Mouse (Mus musculus) urinary bladder, adult 18-20 months (tissue): ENCODE data around the gene Slc12a8.

Experiments used
- DNase-seq, 2 experiments: peaks; one replicate each; pipeline ENCODE4 v3.0.0; 2022; ENCODE audit warnings: low spot score in 2 of 2, mixed read lengths in 2 of 2

Gene Slc12a8

GRCm38 (mm10) chr16:33537499-33538225 is 20.5 kb downstream of the Slc12a8 start:
- no peak for DNase-seq

GRCm38 (mm10) chr16:33544346-33544745 is 27.2 kb downstream of the Slc12a8 start:
- DNase-seq, result no peak

- DNase-seq, result no peak
Measured at GRCm38 (mm10) chr16:33545530-33545929, 28.4 kb downstream of the Slc12a8 start.

GRCm38 (mm10) chr16:33553689-33554342 is 36.7 kb downstream of the Slc12a8 start:
- DNase-seq, result no peak

- DNase-seq, result no peak
Measured at GRCm38 (mm10) chr16:33558121-33558520, 41.0 kb downstream of the Slc12a8 start.

DNA sequence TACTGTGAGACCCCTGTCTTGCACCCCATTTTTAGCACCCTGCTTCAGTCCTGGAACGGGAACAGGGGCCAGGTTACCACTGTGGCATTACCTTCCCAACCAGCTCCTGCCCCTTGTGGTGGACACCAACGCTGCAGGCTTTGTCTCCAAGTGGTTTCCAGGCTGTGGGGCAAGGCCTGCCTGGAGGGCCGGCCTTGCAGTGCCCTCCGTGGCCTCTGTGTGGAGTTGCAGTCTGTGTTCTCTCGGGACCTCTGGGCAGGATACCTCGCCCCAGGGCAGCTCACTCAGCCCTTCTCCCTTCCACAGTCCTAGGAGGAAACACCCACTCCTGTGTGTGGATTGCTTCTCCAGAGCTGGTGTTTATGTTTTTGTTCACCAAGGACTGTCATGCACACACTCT is 43.2 kb downstream of the Slc12a8 start:
- peak; percentile 68 to 80 for DNase-seq

DNA sequence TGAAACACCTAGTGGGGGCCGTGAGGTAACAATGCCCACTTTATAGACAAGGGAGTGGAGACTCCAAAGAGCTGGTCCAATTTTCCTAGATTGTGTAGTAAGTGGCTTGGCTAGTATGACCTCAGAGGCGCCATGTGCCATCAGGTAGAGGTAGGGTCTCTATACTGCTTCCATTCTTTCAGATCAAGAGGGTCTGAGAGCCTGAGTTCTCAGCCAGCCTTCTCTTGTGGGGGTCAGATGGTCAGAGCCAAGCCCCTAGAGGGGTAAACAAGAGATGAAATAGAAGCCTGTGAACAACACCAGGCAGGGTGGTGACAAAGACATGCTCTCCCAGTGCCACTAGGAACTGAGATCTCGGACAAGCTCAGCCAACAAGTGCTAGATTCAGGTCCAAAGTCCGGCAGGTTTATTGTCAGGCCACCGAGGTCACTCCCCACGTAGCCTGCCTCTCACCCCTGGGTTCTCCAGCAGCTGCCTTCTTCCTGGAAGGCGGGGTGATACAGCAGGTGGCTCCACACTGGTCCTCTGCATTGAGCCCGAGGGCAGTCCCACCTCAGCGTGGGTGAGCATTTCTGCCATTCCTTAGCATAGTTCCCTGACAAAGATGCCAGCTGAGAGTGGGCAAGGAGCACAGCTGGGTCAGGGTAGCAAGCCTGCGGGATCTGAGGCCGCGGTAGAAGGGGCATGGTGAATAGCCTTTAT is 44.3 kb downstream of the Slc12a8 start:
- no peak for DNase-seq

DNA sequence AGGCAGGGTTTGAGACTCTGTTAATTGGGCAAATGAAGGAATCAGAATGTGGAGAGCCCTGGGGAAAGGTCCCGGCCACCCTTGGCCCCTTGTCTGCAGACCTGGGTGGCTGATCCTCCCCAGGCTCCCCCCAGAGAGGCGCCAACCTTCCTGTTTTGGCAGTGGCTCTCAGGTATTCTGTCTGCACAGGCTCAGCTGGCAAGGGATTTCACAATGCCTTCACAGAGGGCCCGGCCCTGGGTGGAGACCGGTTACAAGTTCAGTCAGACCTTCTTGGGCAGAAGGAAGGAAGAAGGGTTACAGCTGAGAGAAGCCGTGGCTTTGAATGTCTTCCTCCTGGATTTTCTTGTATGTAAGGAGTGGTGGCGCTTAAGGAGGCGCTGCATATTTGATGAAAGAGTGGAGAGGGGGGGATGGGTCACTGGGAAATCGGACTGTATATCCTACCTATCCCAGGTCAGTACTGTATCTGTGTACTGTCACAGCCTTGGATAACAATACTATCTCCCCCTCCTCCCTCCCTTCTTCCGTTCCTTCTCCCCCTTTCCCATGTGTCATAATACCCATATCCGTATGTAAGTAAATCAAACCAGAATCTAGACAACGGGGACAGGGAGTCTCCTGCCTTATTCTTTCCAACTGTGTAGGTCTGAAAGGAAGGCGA is 45.9 kb downstream of the Slc12a8 start:
- DNase-seq, result peak; percentile 53 to 71

DNA sequence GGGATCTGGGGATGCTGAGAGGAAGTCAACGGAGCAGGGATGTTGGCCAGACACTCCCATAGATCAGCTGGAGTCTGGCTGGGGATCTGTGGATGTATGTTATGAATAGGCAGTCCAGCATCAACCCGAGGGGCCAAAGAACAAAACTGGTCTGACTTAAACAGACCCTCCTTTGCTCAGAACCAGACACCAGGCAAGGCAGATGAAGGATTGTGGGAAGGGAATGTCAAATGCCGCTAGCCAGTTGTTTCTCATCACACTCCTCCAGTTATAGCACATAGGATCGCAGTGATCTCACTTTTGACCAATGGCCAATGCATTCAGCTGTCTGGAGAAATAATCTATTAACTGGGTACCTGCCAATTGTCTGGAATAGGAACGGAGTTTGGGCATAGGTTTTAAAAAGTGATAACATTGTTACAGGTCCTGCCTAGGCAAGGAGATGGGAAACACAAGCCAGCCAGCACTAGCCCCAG is 46.4 kb downstream of the Slc12a8 start:
- no peak for DNase-seq

DNA sequence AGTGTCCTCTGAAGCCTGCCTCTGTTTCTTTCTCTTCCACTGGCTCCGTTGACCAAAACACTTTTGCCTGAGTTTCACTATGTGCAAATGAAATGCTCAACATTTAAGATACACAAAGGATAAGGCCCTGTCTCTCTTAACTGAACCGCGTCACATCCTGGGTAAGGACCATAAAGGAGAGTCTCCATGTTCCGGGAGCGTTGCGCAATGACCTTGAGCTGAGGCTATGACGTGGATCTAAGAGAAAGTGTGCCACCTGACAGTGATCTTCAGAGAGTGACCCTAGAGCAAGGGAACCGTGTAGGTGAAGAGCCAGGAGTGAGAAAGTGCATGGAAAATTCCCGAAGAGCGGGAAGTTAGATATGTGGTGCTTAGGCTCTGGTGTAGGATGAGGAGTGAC is 49.3 kb downstream of the Slc12a8 start:
- DNase-seq, result no peak

GRCm38 (mm10) chr16:33567736-33568135 is 50.6 kb downstream of the Slc12a8 start:
- DNase-seq, result no peak

- DNase-seq, result no peak
Measured at GRCm38 (mm10) chr16:33568269-33569016, 51.3 kb downstream of the Slc12a8 start.

- DNase-seq, result no peak
Measured at GRCm38 (mm10) chr16:33572646-33573045, 55.5 kb downstream of the Slc12a8 start.

GRCm38 (mm10) chr16:33573703-33574102 is 56.6 kb downstream of the Slc12a8 start:
- no peak for DNase-seq

GRCm38 (mm10) chr16:33575728-33576127 is 58.6 kb downstream of the Slc12a8 start:
- no peak for DNase-seq

GRCm38 (mm10) chr16:33576271-33577189 is 59.4 kb downstream of the Slc12a8 start:
- peak in 1 of 2 experiments; percentile 48 for DNase-seq

DNA sequence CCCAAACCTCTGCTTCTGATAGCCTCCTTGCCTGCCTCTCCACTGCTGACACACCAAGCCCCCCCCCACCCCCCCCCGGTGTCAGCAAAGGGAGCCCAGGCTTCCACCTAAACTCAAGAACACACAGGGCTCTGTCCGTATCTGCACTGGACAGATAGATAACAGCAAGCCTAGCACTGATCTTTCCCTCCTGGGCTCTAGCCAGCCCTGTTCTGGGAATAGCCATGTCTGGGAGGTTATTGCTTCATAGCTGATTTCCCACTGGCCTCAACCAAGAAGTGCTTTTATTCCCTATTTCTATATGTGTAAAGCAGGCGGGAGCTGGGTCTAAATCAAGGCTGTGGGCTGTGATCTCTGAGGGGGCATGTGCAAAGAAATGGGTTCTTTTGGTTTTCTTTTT is 61.3 kb downstream of the Slc12a8 start:
- DNase-seq, result no peak

DNA sequence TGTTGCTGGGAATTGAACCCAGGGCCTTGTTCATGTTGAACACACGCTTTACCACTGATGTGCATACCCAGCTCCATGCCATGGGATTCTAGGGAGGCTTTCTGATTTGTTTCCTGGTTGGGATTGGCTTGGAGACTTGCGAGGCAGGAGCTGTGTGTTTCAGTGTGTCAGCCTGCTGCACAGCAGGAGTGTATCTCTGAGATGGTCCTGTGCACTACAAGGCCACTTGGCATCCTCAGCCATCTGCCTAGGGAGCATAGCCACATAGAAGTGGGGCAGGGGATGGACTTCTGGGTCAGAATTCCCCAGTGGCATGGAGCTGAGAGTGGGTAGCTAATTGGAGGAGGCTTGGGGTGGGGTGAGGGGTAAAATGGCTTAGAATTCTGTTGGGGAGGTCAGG is 63.2 kb downstream of the Slc12a8 start:
- DNase-seq, result no peak

DNA sequence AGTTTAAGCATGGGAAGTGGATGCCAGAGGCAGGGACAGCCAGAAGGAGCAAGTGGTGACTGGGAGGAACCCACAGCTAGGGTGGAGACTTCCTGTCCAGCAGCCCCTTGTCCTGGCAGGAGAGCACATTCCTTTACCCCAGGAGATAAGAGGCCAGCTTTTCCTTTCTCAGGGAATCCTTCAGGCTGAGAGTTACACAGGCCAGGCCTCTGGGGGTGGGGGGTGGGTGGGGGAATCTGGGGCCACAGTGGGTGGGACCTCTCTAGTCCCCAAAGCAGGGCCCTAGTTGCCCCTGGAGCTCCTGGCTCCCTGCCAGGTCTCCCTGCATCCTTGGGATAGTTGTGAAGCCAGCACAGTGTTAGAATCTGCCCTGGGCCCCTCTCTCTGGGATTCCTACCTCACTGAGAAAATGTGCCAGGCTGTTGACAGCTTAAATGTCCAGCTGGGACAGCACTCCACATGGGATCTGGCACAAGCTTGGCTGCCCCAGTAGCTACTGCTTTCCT is 63.7 kb downstream of the Slc12a8 start:
- DNase-seq, result no peak

DNA sequence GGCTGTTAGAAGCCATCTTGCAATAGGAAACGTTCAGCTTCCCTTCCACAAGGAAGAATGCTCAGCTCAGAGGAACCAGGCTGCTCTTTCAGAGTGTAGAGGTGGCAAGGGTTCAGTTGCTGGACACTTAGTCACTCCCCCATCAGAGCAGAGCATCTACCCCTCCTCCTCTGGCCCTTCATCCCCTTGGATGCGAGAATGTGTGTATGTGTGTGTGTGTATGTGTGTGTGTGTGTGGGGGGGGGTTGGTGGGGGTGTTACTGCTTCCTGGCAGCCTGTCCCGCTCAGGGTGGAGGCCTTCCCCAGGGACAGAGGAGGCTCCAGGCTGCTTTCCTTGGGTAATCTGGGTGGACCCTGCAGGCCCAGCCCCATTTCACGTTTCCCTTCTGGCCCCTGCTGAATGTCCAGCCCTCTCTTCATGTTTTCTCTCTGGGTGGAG is 64.6 kb downstream of the Slc12a8 start:
- DNase-seq, result peak in 1 of 2 experiments; percentile 69
